Mouse (Mus musculus): ENCODE measurements around the gene Vmn1r5.
"Not testable (repeated sequence)": the region's sequence is repeated elsewhere in the genome, so short reads cannot be mapped to it uniquely, and the experiment has no call there.

Gene Vmn1r5

GRCm38 (mm10) chr6:56969973-56970372, at the start of gene Vmn1r5:
Gene Vmn1r5, plus strand, starts transcription at chr6:56970273.
- DNase-seq = no peak

DNA sequence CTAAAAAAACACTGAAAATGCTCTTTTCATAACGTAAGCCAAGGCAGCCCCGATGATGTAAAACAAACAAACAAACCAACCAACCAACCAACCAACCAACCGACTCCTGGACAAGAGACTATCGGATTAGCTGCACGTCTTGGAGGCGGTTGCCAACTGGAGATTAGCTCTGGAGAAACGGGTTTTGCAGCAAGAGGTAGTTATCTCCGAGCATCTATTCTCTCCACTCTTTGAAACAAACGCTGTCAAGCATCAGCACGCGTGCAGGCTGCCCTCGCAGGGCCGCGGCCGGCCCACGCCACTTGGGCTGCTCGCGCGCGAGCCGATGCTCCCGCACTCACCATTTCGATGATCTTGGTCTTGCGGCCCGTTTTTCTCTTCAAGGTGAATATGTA, 46.7 kb upstream of the Vmn1r5 start:
- no peak for DNase-seq

DNA sequence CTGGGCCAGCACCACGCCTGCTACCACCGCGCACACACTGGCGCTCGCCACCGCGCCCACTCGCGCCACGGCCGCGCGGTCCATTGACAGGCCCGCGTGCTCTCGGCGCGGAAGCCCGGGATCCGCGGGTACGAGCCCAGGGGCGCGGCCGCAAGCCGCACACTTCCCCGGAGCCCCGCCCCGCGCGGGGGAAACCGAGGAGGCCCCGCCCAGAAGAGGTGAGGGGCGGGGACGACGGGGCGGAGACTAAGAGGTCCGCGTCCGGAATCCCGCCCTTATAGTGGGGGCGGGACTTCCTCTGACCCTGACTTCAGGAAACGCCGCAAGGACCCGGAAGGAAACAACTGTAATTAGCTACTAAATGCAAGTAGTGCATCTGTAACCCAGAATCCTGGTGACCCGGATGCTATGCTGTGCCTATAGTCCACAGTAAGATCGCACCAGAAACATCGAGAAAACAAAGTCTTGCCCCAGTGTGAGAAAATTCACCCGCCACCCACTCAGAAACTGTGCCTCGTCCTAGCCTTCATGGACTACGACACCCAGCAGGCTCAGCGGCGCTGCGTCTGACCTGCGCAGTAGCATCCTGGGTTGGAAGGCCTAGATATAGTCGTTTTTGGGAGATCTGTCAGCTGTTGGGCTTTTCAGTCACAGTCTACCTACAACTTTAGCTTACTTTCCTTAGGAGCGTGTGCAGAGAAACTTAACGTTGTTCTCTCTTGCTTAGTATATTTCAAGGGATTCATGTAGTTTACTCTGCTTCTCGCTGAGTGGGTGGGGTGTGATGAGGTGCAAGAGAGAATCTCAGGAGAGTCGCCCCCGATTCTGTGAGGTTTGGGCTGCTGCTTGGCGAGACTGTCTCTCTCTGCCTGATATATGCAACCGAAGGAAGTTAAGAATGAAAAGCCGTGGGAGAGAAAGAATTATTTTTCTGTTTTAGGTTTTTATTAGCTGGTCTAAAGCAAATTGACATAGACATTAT, 46.1 kb upstream of the Vmn1r5 start, which contains the start of the genes Nt5c3 and Vmn1r4:
Gene Nt5c3 (minus strand): TSS at position 207 of the 982 bp plus-strand sequence.
Gene Vmn1r4 (plus strand): TSS at position 290 of the 982 bp plus-strand sequence.
- peak; percentile 95 for DNase-seq

GRCm38 (mm10) chr6:56931648-56932415, 38.2 kb upstream of the Vmn1r5 start:
- DNase-seq = no peak

DNA sequence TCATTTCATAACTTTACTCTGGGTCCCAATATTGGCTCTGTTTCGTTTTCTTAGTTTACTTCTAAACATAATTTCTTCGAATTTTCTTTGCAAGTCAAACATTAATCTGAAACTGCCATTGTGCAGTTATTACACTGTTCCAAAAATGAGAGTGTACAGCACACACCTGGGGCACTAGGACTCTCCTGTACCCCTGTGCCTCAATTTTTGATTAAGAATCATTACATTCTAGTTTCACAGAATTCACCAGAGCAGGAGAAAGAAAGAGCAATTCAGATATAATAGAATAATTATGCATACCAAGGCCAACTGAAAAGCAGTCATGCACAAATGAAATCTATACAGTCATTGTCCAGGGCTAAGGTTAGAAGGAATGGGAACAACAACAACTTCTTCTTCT, 37.6 kb upstream of the Vmn1r5 start:
- no peak for DNase-seq

DNA sequence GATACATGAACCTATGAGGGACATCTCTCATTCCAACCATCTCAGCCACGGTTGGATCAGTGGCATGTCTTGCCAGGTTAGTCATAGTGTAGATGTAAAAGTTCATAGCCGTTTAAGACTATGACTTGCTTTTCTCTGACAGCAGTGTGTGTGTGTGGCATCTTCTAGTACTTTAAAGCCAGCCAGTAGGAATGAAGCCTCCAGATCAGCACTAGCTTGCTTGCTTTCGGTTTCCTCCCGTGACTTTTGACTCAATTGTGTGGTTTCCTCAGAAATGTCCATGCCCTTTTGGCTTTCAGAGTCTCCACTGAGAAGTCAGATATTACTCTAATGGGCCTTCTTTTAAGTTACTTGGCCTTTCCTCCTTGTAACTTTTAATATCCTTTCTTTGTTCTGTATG, 35.7 kb upstream of the Vmn1r5 start:
- DNase-seq = no peak

GRCm38 (mm10) chr6:56956436-56956835, 13.6 kb upstream of the Vmn1r5 start:
- DNase-seq = no peak

GRCm38 (mm10) chr6:56996943-56997342, 26.9 kb downstream of the Vmn1r5 start, which contains the start of gene Vmn1r6:
Gene Vmn1r6, plus strand, starts transcription at chr6:56997243.
- DNase-seq = no peak

GRCm38 (mm10) chr6:57025224-57025623, 55.2 kb downstream of the Vmn1r5 start, which contains the start of gene Vmn1r7:
Gene Vmn1r7, minus strand, starts transcription at chr6:57025324.
- not testable (repeated sequence) for DNase-seq

DNA sequence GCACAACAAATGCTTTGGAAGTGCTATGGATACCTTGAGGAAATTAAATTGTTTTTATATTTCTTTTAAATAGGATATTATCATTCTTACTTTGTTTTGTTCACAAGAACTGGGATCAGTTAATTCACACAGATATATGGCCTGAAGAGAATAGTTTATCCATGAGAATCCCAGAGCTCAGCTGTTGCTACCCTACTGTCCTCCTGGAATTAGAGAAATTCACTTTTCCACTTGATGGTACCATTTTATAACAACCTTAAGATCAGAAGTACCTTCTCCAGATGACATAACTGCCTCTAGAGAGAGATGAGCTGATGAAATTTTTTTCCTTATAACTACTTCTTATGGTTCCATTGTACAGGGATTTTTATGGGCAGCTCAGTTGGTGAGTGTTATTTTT, 61.9 kb downstream of the Vmn1r5 start, which contains the start of gene Vmn1r8:
Gene Vmn1r8 (plus strand): TSS at position 301 of the 400 bp plus-strand sequence.
- DNase-seq = no peak

GRCm38 (mm10) chr6:57034674-57035073, 64.6 kb downstream of the Vmn1r5 start:
- no peak for DNase-seq
